24 mouse cellular contexts compared by ENCODE assay signal in the genomic region with DNA sequence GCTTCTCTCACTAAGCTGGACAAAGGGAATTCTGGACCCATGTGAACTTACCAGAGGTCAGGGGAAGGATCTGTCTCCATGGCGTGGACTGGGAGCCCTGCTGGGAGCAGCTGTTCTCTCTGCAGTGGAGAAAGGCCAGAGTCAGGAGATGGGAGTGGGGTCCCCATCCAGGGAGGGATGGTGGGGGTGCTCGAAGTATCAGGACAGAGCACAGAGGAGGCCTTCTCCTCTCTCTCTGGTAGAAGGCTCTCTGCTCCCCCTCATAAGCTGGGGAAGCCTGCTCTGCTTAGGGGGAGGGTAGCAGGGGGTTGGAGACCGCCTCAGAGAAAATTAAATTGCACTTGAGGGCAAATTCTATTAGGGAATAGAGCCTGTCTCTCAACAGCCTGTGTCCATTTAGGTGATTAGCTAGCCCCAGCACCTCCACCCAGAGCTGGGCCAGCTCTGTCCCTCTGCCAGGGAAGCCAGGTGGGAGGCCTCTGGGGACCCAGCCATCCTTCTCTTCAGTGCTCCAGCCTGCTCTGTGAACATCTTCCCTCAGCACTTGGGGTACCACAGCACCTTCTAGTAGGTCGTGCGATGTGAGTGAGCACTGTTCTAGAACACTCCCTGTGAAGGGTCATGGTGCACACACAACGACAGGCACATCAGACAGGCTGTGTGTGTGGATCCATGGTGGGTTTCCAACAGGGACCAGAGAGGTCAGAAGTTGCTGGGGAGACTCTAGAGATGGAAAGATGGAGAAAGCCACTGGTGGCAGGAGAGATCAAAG. TPM values are rescaled to one million over a fixed set of nuclear protein-coding genes. Genes with fewer than 3 reads are reported as not detected.
DNase-seq lines count a peak whose midpoint lies in the region; ATAC-seq lines count a peak whose summit lies in the region.
"Had no signal": no experiment of that assay in that cellular context is flagged by ENCODE, and none has a peak within 500 bp of the region (broad histone marks: within the 10 kb centered on the region; RNA-seq: fewer than 3 reads in every experiment).

A gene (minus strand): TSS at position 201 of the 772 bp plus-strand sequence.

- H3K36me3 ChIP-seq in heart, embryonic 10.5 days = no peaks in the 10 kb centered on the region
- H3K36me3 ChIP-seq in neural tube, embryonic 11.5 days (ENCODE audit: control insufficient read depth, insufficient read depth, low read length) = no peaks in the 10 kb centered on the region
- H3K36me3 ChIP-seq: embryonic facial prominence, embryonic 13.5 days; forebrain, embryonic 12.5 days; G1E; heart, embryonic 15.5 days had no signal

- no peaks in the 10 kb centered on the region for H3K9me3 ChIP-seq in heart, embryonic 10.5 days
- no peaks in the 10 kb centered on the region for H3K9me3 ChIP-seq in neural tube, embryonic 11.5 days (ENCODE audit: control insufficient read depth, low read length)
- H3K9me3 ChIP-seq: embryonic facial prominence, embryonic 13.5 days; forebrain, embryonic 12.5 days; G1E; heart, embryonic 15.5 days had no signal

- no peak within 1 kb of the TSS for H3K4me3 ChIP-seq in heart, embryonic 10.5 days
- no peak within 1 kb of the TSS for H3K4me3 ChIP-seq in neural tube, embryonic 11.5 days (ENCODE audit: low read depth, low read length)
- H3K4me3 ChIP-seq: embryonic facial prominence, embryonic 13.5 days; forebrain, embryonic 12.5 days; heart, embryonic 15.5 days had no signal

- no peak within 1 kb of the TSS for H3K9ac ChIP-seq in neural tube, embryonic 11.5 days (ENCODE audit: low read length)
- H3K9ac ChIP-seq: embryonic facial prominence, embryonic 13.5 days; forebrain, embryonic 12.5 days; forebrain, postnatal 0 days; heart, embryonic 15.5 days had no signal

- H3K27me3 ChIP-seq in heart, embryonic 10.5 days (ENCODE audit: insufficient read depth, poor library complexity, severe bottlenecking) = peaks cover 82% of the 10 kb centered on the region
- H3K27me3 ChIP-seq in neural tube, embryonic 11.5 days (ENCODE audit: control insufficient read depth, insufficient read depth, low read length) = peaks cover 78% of the 10 kb centered on the region

- no peak within 1 kb of the TSS for H3K27ac ChIP-seq in heart, embryonic 10.5 days
- H3K27ac ChIP-seq in neural tube, embryonic 11.5 days (ENCODE audit: low read depth, low read length) = no peak within 1 kb of the TSS
- H3K27ac ChIP-seq: embryonic facial prominence, embryonic 13.5 days; forebrain, embryonic 12.5 days; heart, embryonic 15.5 days had no signal

- WGBS in heart, embryonic 10.5 days = 62% methylated on average over 6 of the region's 6 CpGs
- 61% methylated on average over 6 of the region's 6 CpGs for WGBS in neural tube, embryonic 11.5 days

- DNase-seq in heart, adult 11 months = peak; percentile 71
- no peak for DNase-seq in heart, embryonic 10.5 days (ENCODE audit: low spot score)
- no peak for DNase-seq in neural tube, embryonic 11.5 days (ENCODE audit: low spot score)
- no peak for DNase-seq in neural tube, embryonic 10.5 days (ENCODE audit: extremely low spot score, low spot score)
- peak; percentile 40 for DNase-seq in retina, embryonic 14.5 days (ENCODE audit: low spot score)
- no peak for DNase-seq in urinary bladder, adult 2 months (ENCODE audit: low spot score)
- no peak for DNase-seq in frontal cortex, postnatal 36 days (ENCODE audit: low spot score in 2 of 2)
- DNase-seq: adrenal gland, postnatal 10 days; B cell, adult 2 months; cerebellum, adult 11 months; cerebellum, adult 8-10 months; cerebellum, postnatal 14 days; embryo, embryonic 11 days; forebrain, postnatal 0 days; gastrocnemius, postnatal 36 days; heart, adult 18-20 months; heart, postnatal 14 days had no signal

- H3K4me1 ChIP-seq in heart, embryonic 10.5 days = peaks cover 6% of the 10 kb centered on the region; the same call in 1 of the 2 replicates
- H3K4me1 ChIP-seq in neural tube, embryonic 11.5 days (ENCODE audit: control insufficient read depth, insufficient read depth, low read length) = peaks cover 4% of the 10 kb centered on the region; the same call in 1 of the 2 replicates
- H3K4me1 ChIP-seq: heart, embryonic 15.5 days had no signal

- H3K4me2 ChIP-seq in neural tube, embryonic 11.5 days (ENCODE audit: low read depth) = no peak within 1 kb of the TSS
- H3K4me2 ChIP-seq: embryonic facial prominence, embryonic 13.5 days; forebrain, embryonic 12.5 days; heart, embryonic 11.5 days; heart, embryonic 15.5 days had no signal

- ATAC-seq in neural tube, embryonic 11.5 days (ENCODE audit: insufficient read depth, low FRiP score, low TSS enrichment) = no peak
- ATAC-seq: CD4-positive, CD25-positive, alpha-beta regulatory T cell, adult 4 months; forebrain, postnatal 0 days; hindbrain, embryonic 16.5 days had no signal

RNA-seq across cellular contexts. Expression of the gene that starts here (rescaled TPM):
- 0.06 TPM in 1 of 2 replicates, not detected in the other for polyA plus RNA-seq in heart, embryonic 10.5 days (2016; fragmentation: Nextera tagmentation; extraction: Ambion mirVana)
- 10.6 and 13.9 TPM in 2 replicates for polyA plus RNA-seq in neural tube, embryonic 11.5 days (2014; fragmentation: Nextera tagmentation; extraction: Ambion mirVana)
- polyA plus RNA-seq in urinary bladder, adult 2 months (2012; rRNA removed) = not detected in 2 replicates
- polyA plus RNA-seq: embryonic facial prominence, embryonic 13.5 days; G1E; heart, embryonic 11.5 days; heart, embryonic 15.5 days had no signal

Comparison
In these comparisons a context has a peak if more than half of its experiments do, and no peak if none do; other contexts are left out.
1. RNA of the gene that starts here (polyA plus RNA-seq): 10.6 to 13.9 TPM in neural tube, embryonic 11.5 days; 0.06 TPM in heart, embryonic 10.5 days and not detected in urinary bladder, adult 2 months; every median in the first group is over 10 times any median in the second.
2. DNase-seq: peak in heart, adult 11 months (single experiment) and retina, embryonic 14.5 days (single experiment); none in heart, embryonic 10.5 days (single experiment), neural tube, embryonic 11.5 days (single experiment), neural tube, embryonic 10.5 days (single experiment), urinary bladder, adult 2 months (single experiment) and frontal cortex, postnatal 36 days (0 of 2).